Mouse (Mus musculus) forebrain, embryonic 14.5 days (tissue): ENCODE measurements at regions not wholly inside any gene's neighbourhood (a gene's known extent, or its start where the extent isn't known, plus 50 kb on each side); places are given as distances from the start of the nearest gene placed in this dataset.

ENCODE experiments used
- ATAC-seq: fragments of 200-750 bp; cut with Nextera tagmentation; 2 replicates; pipeline ENCODE4 v1.8.0; 2017; ENCODE audit warnings: mild to moderate bottlenecking, moderate library complexity
- DNase-seq: peaks from one replicate; pipeline ENCODE4 v3.0.0-alpha.2; 2015; ENCODE audit warnings: low spot score
- H3K27ac ChIP-seq: fragments of 300-500 bp; sonication (generic); 2 replicates; pipeline ENCODE4 v1.5.1; 2014; ENCODE audit warnings: low read depth, mild to moderate bottlenecking, control low read depth, low read length, moderate library complexity
- H3K27me3 ChIP-seq: fragments of 300-500 bp; sonication (generic); replicated peaks from 2 replicates; pipeline ENCODE4 v1.6.1; 2014; ENCODE audit warnings: low read length, control low read depth, mixed read lengths; ENCODE audit not compliant: control insufficient read depth, insufficient read depth
- H3K36me3 ChIP-seq: fragments of 300-500 bp; sonication (generic); 2 replicates; pipeline ENCODE4 v1.6.1; 2014; ENCODE audit warnings: low read length, control low read depth; ENCODE audit not compliant: control insufficient read depth, insufficient read depth
- H3K4me1 ChIP-seq: fragments of 300-500 bp; sonication (generic); 2 replicates; pipeline ENCODE4 v1.6.1; 2014; ENCODE audit warnings: antibody characterized with exemption, low read length, control low read depth; ENCODE audit not compliant: control insufficient read depth, insufficient read depth
- H3K4me2 ChIP-seq: fragments of 300-500 bp; sonication (generic); 2 replicates; pipeline ENCODE4 v1.6.1; 2014; ENCODE audit warnings: mild to moderate bottlenecking, control low read depth, low read length
- H3K4me3 ChIP-seq: fragments of 300-500 bp; sonication (generic); 2 replicates; pipeline ENCODE4 v1.5.1; 2014; ENCODE audit warnings: low read depth, low read length, control low read depth
- H3K9ac ChIP-seq: fragments of 300-500 bp; sonication (generic); 2 replicates; pipeline ENCODE4 v1.6.1; 2014; ENCODE audit warnings: mild to moderate bottlenecking, low read length, control low read depth, moderate library complexity
- H3K9me3 ChIP-seq: fragments of 300-500 bp; sonication (generic); replicated peaks from 2 replicates; pipeline ENCODE4 v1.6.1; 2016; ENCODE audit warnings: low read length, control low read depth, mixed read lengths; ENCODE audit not compliant: control insufficient read depth
- WGBS: fragments of 180-500 bp; shearing (Covaris S2); extraction: QIAGEN DNeasy Blood & Tissue Kit; methylation state at CpG from one replicate; pipeline ENCODE4 v1.1.7; 2014; 5-methylcytosine and 5-hydroxymethylcytosine counted together

DNA sequence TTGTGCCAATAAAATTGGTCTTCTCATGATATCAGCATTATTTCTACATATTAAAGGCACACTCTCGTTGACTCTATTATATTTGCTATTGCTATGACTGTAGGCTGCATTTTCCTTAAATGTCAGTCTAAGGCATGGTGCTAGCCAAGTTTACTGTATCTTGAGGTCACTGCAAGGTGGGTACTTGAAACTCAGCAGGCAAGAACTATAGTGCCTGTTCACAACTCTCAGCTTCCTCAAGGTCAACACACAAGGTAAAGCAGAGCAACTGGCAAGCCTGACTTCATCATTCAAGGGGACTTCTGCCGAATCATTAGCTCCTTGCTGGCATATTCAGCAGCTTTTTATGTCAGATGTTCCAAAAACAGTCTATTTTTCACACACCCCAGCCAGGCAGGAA lies 667.1 kb upstream of the B3galt2 start:
- Histone ChIP-seq H3K36me3 (no peaks in the 10 kb centered on the region), H3K27me3 (no peaks in the 10 kb centered on the region), H3K4me3 (no peak overlapping the region), H3K9me3 (no peaks in the 10 kb centered on the region), H3K4me1 (no peaks in the 10 kb centered on the region), H3K9ac (no peak overlapping the region), H3K27ac (no peak overlapping the region), H3K4me2 (no peak overlapping the region)
- no peak for DNase-seq
- no peak for ATAC-seq
- 89% methylated on average over 2 of the region's 2 CpGs for WGBS

DNA sequence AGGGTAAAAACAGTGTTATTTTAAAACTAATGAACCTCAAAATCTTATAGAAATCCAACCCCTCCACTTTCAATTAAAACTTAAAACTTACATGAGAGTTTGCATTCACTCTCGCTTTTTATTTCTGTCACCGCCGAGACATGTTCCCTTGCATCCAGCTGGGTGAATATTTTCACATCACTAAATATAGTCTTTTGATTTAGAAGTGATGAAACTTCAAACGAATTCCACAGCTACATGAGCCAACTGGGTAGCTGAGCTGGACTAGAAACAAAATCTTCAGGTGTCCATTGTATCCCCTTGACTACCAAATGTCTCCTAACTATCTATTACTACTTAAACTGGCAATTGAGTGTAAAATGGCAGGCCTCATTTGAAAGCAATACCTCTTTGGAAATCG lies 657.5 kb upstream of the B3galt2 start:
- no peaks in the 10 kb centered on the region for H3K4me1 ChIP-seq
- ATAC-seq (no peak), DNase-seq (no peak)
- no peaks in the 10 kb centered on the region for H3K27me3 ChIP-seq
- no peak overlapping the region for H3K9ac ChIP-seq
- no peak overlapping the region for H3K4me3 ChIP-seq
- 78% methylated on average over 5 of the region's 5 CpGs for WGBS
- no peaks in the 10 kb centered on the region for H3K36me3 ChIP-seq
- H3K4me2 ChIP-seq: no peak overlapping the region
- H3K9me3 ChIP-seq: no peaks in the 10 kb centered on the region
- H3K27ac ChIP-seq: no peak overlapping the region

DNA sequence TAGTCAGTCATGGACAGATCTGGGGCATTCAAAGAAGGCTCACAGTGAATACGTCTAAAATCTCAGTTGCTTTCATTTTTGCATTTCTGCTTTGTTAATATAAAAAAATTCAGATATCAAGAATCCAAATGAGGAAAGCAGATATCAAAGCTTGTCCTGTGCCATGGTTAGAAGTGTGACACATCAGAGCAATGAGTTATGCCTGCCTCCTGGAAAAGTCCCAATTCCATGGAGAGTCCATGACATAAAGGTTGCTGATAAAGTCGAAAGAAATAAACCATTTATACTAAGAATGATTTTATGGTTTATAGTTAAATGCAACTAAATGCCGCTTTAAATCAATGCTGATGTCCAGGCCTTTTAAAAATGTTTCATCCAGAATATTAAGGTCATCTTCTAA lies 656.8 kb upstream of the B3galt2 start:
- no peak for DNase-seq
- no peak overlapping the region for H3K27ac ChIP-seq

DNA sequence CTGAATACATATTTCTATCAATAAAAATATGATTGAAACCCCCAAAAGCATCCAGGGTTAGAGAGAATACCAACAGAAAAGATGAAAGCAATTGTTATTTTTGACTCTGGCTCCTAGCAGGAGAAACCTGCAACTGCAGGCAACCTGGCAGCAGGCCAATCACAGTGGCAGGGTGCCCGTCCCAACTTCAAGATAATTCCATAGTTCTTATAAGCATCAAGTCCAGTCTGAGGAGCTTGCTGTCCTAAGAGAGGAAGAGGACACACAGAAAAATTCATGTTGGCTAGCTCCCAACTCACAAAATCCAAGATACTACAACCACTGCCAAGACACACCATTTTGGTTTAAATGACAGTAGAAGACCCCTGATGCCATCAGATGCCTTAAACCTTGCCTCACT lies 654.9 kb upstream of the B3galt2 start:
- H3K27me3 ChIP-seq: no peaks in the 10 kb centered on the region
- H3K9me3 ChIP-seq: no peaks in the 10 kb centered on the region
- no peaks in the 10 kb centered on the region for H3K4me1 ChIP-seq
- DNase-seq: peak; percentile 31
- 10% methylated on average over 1 of the region's 1 CpGs for WGBS
- no peak overlapping the region for H3K4me3 ChIP-seq
- H3K36me3 ChIP-seq: no peaks in the 10 kb centered on the region
- H3K9ac ChIP-seq: no peak overlapping the region
- H3K27ac ChIP-seq: no peak overlapping the region
- ATAC-seq: no peak
- no peak overlapping the region for H3K4me2 ChIP-seq

More for the DNA sequence above, 656.8 kb upstream of the B3galt2 start:
- H3K4me3 ChIP-seq: no peak overlapping the region
- H3K4me1 ChIP-seq: no peaks in the 10 kb centered on the region
- WGBS: 89% methylated on average over 3 of the region's 3 CpGs
- H3K9me3 ChIP-seq: no peaks in the 10 kb centered on the region
- no peak overlapping the region for H3K4me2 ChIP-seq
- no peaks in the 10 kb centered on the region for H3K36me3 ChIP-seq
- H3K9ac ChIP-seq: no peak overlapping the region
- no peaks in the 10 kb centered on the region for H3K27me3 ChIP-seq
- ATAC-seq: no peak

DNA sequence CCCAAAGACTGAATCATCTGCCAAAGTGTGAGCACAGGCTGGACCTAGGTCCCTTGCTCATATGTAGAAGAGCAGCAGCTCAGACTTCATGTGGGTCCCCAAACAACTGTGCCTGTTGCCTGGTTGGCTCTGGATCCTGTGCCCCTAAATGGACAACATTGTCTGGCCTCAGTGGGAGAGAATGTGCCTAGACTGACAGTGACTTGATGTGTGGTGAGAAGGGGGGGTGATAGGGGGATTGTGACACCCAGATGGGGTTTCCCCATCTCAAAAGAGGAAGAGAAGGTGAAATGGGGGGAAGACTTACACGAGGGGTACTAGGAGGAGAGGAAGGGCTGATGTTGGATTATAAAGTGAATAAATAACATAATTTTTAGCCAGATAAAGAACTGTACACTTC lies 640.2 kb upstream of the B3galt2 start:
- no peak overlapping the region for H3K27ac ChIP-seq
- no peak overlapping the region for H3K4me2 ChIP-seq
- ATAC-seq (no peak), DNase-seq (no peak)
- no peaks in the 10 kb centered on the region for H3K36me3 ChIP-seq
- H3K4me3 ChIP-seq: no peak overlapping the region
- no peaks in the 10 kb centered on the region for H3K27me3 ChIP-seq
- no peaks in the 10 kb centered on the region for H3K9me3 ChIP-seq
- 82% methylated on average over 1 of the region's 1 CpGs for WGBS
- H3K4me1 ChIP-seq: no peaks in the 10 kb centered on the region
- no peak overlapping the region for H3K9ac ChIP-seq

DNA sequence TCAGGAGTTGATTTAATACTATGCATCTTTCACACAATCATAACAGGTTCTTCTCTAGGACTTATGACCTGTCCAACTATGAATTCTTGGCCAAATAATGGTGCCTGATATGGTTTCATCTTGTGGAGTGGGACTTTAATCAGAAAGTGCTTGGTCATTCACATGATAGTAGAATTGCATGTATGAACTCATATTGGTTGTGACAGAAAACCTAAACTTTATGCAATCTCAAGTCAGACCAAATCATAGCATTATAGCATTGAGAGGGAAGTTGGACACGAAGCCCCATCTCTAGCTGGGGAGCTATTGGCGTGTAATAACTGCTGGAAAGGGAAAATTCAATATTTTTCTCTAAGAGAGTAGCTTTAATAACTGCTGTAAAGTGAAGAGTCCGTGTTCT lies 639.4 kb upstream of the B3galt2 start:
- H3K27me3 ChIP-seq: no peaks in the 10 kb centered on the region
- H3K4me2 ChIP-seq: no peak overlapping the region
- no peaks in the 10 kb centered on the region for H3K4me1 ChIP-seq
- H3K36me3 ChIP-seq: no peaks in the 10 kb centered on the region
- no peak for DNase-seq
- no peaks in the 10 kb centered on the region for H3K9me3 ChIP-seq
- WGBS: 86% methylated on average over 3 of the region's 3 CpGs
- no peak overlapping the region for H3K27ac ChIP-seq
- no peak for ATAC-seq
- no peak overlapping the region for H3K4me3 ChIP-seq
- no peak overlapping the region for H3K9ac ChIP-seq

DNA sequence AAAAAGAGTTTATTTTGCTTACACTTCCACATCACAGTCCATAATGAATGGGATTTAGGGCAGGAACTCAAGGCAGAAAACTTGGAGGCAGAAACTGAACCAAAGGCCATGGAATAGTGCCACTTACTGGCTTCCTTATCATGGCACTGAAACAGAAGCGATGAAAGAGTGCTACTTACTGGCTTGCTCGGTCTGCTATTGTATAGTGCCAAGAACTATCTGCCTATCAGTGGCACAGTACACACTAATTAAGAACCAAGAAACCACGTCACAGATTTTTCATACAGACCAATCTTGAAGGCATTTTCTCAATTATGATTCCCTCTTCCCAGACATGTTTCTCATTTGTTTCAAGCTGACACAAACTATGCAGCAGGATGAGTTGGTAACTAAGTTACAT lies 634.4 kb upstream of the B3galt2 start:
- no peaks in the 10 kb centered on the region for H3K9me3 ChIP-seq
- no peaks in the 10 kb centered on the region for H3K36me3 ChIP-seq
- H3K4me3 ChIP-seq: no peak overlapping the region
- no peak overlapping the region for H3K4me2 ChIP-seq
- no peak overlapping the region for H3K27ac ChIP-seq
- 73% methylated on average over 3 of the region's 3 CpGs for WGBS
- H3K27me3 ChIP-seq: no peaks in the 10 kb centered on the region
- DNase-seq: peak; percentile 23
- no peak for ATAC-seq
- H3K9ac ChIP-seq: no peak overlapping the region
- no peaks in the 10 kb centered on the region for H3K4me1 ChIP-seq

DNA sequence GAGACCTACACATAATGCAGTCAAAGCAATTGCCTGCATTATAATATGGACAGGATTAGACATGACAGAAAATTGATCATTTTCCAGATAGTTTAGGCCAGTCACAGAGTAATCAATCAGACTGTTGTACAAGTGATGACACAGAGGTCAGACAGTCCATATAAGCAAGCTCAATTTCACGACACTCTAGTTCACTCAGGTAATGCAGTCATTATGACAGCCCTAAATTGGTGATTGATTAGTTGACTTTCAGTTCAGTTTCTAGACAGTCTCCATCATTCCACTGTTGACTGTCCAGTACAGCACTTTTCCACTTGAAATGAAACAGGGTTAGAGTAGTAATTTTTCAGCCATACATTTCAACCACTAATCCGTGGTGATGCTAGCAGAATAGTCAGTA lies 620.5 kb upstream of the B3galt2 start:
- Histone ChIP-seq H3K9me3 (no peaks in the 10 kb centered on the region), H3K27me3 (no peaks in the 10 kb centered on the region), H3K9ac (no peak overlapping the region), H3K36me3 (no peaks in the 10 kb centered on the region), H3K4me2 (no peak overlapping the region), H3K4me1 (no peaks in the 10 kb centered on the region), H3K27ac (no peak overlapping the region), H3K4me3 (no peak overlapping the region)
- no peak for DNase-seq
- WGBS: 86% methylated on average over 2 of the region's 2 CpGs
- ATAC-seq: no peak

DNA sequence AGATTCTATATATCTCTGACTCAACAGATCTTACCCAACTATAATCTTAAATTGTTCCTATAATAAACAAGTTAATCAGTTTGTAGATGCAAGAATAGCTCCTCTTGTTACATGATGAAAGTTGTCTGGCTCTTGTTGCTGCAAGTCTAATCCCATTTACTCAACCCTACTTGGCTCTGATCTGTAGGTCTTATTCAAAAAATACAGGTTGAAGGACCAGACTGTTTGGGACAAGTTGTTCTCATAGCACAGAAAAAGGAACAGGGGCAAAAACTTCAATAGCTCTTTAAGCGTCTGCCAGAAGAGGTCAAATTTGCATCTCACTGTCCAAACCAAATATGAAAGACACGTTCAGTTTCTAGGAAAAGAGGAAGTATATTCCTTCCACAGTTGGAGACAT lies 587.3 kb upstream of the B3galt2 start:
- H3K9me3 ChIP-seq: no peaks in the 10 kb centered on the region
- H3K36me3 ChIP-seq: no peaks in the 10 kb centered on the region
- no peak overlapping the region for H3K4me2 ChIP-seq
- no peaks in the 10 kb centered on the region for H3K27me3 ChIP-seq
- ATAC-seq: no peak
- H3K9ac ChIP-seq: no peak overlapping the region
- no peak for DNase-seq
- WGBS: 72% methylated on average over 2 of the region's 2 CpGs
- H3K4me1 ChIP-seq: no peaks in the 10 kb centered on the region
- H3K27ac ChIP-seq: no peak overlapping the region
- no peak overlapping the region for H3K4me3 ChIP-seq

DNA sequence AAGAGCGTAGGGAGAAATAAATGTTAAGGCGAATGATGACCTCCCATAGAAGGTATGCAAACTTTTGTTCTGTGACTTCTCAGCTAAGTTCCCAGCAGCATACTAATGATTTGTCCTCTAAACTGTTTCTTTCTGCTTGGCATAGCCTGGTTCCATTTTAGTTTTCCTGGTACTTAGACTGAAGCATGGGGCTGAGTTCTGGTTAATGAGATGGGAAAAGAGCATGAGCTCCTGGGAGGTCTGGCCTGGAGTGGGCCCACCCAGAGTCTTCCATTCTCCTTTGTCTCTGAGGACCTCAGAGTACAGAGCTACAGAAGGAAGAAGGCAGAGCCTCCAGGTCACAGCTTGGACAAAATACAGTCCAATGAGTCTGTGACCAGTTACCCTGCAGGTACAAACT lies 586.9 kb upstream of the B3galt2 start:
- H3K36me3 ChIP-seq: no peaks in the 10 kb centered on the region
- no peak overlapping the region for H3K9ac ChIP-seq
- ATAC-seq: no peak
- WGBS: 91% methylated on average over 2 of the region's 2 CpGs
- no peak for DNase-seq
- no peaks in the 10 kb centered on the region for H3K4me1 ChIP-seq
- H3K9me3 ChIP-seq: no peaks in the 10 kb centered on the region
- H3K27me3 ChIP-seq: no peaks in the 10 kb centered on the region
- no peak overlapping the region for H3K27ac ChIP-seq
- no peak overlapping the region for H3K4me2 ChIP-seq
- no peak overlapping the region for H3K4me3 ChIP-seq
